Mouse (Mus musculus): ENCODE measurements at regions not wholly inside any gene's neighbourhood (a gene's known extent, or its start where the extent isn't known, plus 50 kb on each side); places are given as distances from the start of the nearest gene placed in this dataset.

- no peak for ATAC-seq (ENCODE audit: low FRiP score)
- Histone ChIP-seq H3K9me3 (ENCODE audit: low read length) (no peaks in the 10 kb centered on the region), H3K27ac (ENCODE audit: low read depth, low read length) (no peak overlapping the region), H3K36me3 (ENCODE audit: insufficient read depth, low read length) (no peaks in the 10 kb centered on the region), H3K4me3 (ENCODE audit: low read depth, low read length) (no peak overlapping the region), H3K4me2 (ENCODE audit: low read depth, low read length, poor library complexity, severe bottlenecking) (no peak overlapping the region), H3K27me3 (ENCODE audit: insufficient read depth, low read length) (no peaks in the 10 kb centered on the region), H3K4me1 (ENCODE audit: insufficient read depth, low read length) (no peaks in the 10 kb centered on the region), H3K9ac (replicated peaks; ENCODE audit: low read length, poor library complexity, severe bottlenecking) (no peak overlapping the region)
- DNase-seq (ENCODE audit: low spot score) = peak; percentile 15
- TF ChIP-seq CTCF (IDR thresholded peaks at IDR 0.05) = peak; percentile 55
- WGBS = 8% methylated on average over 9 of the region's 9 CpGs
These were observed 76.7 kb upstream of the Slitrk3 start for GRCm38 (mm10) chr3:73134316-73134715.

- WGBS = 88% methylated on average over 4 of the region's 4 CpGs
- Histone ChIP-seq H3K27me3 (ENCODE audit: insufficient read depth, low read length) (no peaks in the 10 kb centered on the region), H3K4me3 (ENCODE audit: low read depth, low read length) (no peak overlapping the region), H3K4me1 (ENCODE audit: insufficient read depth, low read length) (no peaks in the 10 kb centered on the region), H3K9ac (replicated peaks; ENCODE audit: low read length, poor library complexity, severe bottlenecking) (no peak overlapping the region), H3K27ac (ENCODE audit: low read depth, low read length) (no peak overlapping the region), H3K9me3 (ENCODE audit: low read length) (no peaks in the 10 kb centered on the region), H3K36me3 (ENCODE audit: insufficient read depth, low read length) (no peaks in the 10 kb centered on the region), H3K4me2 (ENCODE audit: low read depth, low read length, poor library complexity, severe bottlenecking) (no peak overlapping the region)
- ATAC-seq (ENCODE audit: low FRiP score) = no peak
- no peak for TF ChIP-seq CTCF (IDR thresholded peaks at IDR 0.05)
- DNase-seq (ENCODE audit: low spot score) = no peak
These were observed 67.5 kb upstream of the Slitrk3 start for GRCm38 (mm10) chr3:73125143-73125542.

DNA sequence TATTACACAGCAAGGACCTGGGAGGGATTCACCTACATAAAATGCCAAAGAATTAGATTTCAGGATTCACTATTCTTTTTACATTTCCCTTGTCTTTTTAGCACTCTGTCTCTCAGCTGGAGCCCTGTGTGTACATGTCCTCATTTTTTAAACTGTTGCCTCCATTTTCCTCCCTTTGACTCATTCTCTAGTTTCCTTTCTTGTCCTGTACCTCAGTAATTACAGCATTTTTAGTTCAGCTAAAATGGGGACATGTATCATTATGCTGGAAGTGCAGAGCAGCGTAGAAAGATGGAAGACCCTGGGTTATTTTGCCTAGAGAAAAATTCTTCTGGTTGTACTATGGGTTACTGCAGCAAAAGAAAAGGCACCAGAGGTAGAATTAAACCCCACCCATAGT is 51.5 kb upstream of the Slitrk3 start:
- Histone ChIP-seq H3K27me3 (ENCODE audit: insufficient read depth, low read length) (no peaks in the 10 kb centered on the region), H3K4me3 (ENCODE audit: low read depth, low read length) (no peak overlapping the region), H3K4me2 (ENCODE audit: low read depth, low read length, poor library complexity, severe bottlenecking) (no peak overlapping the region), H3K36me3 (ENCODE audit: insufficient read depth, low read length) (no peaks in the 10 kb centered on the region), H3K27ac (ENCODE audit: low read depth, low read length) (no peak overlapping the region), H3K4me1 (ENCODE audit: insufficient read depth, low read length) (no peaks in the 10 kb centered on the region), H3K9ac (replicated peaks; ENCODE audit: low read length, poor library complexity, severe bottlenecking) (no peak overlapping the region), H3K9me3 (ENCODE audit: low read length) (no peaks in the 10 kb centered on the region)
- no peak for TF ChIP-seq CTCF (IDR thresholded peaks at IDR 0.05)
- ATAC-seq (ENCODE audit: low FRiP score) (no peak), DNase-seq (ENCODE audit: low spot score) (no peak)
- 77% methylated on average over 1 of the region's 1 CpGs for WGBS
